Mouse (Mus musculus): ENCODE results near the gene Fthl17e. TPM values are rescaled to one million over a fixed set of nuclear protein-coding genes. Genes with fewer than 3 reads are reported as not detected.
A peak's percentile ranks its signal among the peaks of the same experiment; 100 is the strongest.
"Not testable (repeated sequence)": the region's sequence is repeated elsewhere in the genome, so short reads cannot be mapped to it uniquely, and the experiment has no call there.

Fthl17e gene
- total RNA-seq (2021), result not detected

GRCm38 (mm10) chrX:9033193-9033592 lies at the start of gene Fthl17e:
Fthl17e (plus strand) TSS chrX:9033493.
- DNase-seq; intact Hi-C loops (cut with DNase I): not testable (repeated sequence)

GRCm38 (mm10) chrX:8986655-8987054 lies 46.6 kb upstream of the Fthl17e start, which contains the start of gene Fthl17d:
Fthl17d (minus strand) TSS chrX:8986755.
- DNase-seq; intact Hi-C loops (cut with DNase I): not testable (repeated sequence)

GRCm38 (mm10) chrX:9016079-9016478 lies 17.2 kb upstream of the Fthl17e start:
- intact Hi-C loops (cut with DNase I), result no loop called here
- DNase-seq, result no peak

GRCm38 (mm10) chrX:9019481-9019880 lies 13.8 kb upstream of the Fthl17e start:
- DNase-seq, result no peak
- intact Hi-C loops (cut with DNase I), result no loop called here

DNA sequence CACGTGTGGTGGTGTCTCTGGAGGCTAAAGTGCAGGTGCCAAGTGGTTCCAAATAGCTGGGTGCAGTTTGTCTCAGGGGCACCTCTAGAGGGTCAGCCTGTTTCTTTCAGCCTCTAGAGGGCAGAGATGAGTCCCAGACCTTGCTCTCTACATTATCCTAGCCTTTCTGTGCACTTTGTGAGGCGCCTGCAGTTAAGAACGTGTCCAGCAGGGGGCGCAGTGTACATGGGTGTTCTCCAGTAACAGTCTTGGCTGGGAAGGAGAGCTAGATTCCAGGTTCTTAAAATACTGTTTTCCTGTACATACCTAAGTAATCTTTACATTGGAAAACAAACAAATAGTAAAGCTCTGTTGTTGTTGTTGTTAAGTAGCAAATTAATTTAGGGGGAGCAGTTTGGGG lies 8.3 kb downstream of the Fthl17e start:
- not testable (repeated sequence) for DNase-seq

GRCm38 (mm10) chrX:9060952-9061351 lies 27.7 kb downstream of the Fthl17e start:
- intact Hi-C loops (cut with DNase I), result not testable (repeated sequence)
- peak; percentile 65 for DNase-seq

More for the DNA sequence above, 8.3 kb downstream of the Fthl17e start:
- intact Hi-C loops (cut with DNase I), result not testable (repeated sequence)

DNA sequence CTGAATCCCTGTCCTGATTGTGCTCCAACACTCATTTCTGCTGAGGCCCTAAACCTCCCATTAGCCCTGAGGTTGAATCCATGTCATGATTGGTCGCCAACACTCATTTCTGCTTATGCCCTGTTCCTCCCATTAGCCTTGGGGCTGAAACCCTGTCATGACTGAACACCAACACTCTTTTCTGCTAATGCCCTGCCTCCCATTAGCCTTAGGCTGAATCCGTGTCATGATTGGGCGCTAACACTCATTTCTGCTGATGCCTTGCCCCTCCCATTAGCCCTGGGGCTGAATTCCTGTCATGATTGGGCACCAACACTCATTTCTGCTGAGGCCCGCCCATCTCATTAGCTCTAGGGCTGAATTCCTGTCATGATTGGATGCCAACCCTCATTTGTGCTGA lies 28.8 kb downstream of the Fthl17e start:
- intact Hi-C loops (cut with DNase I), result no loop called here
- no peak for DNase-seq

DNA sequence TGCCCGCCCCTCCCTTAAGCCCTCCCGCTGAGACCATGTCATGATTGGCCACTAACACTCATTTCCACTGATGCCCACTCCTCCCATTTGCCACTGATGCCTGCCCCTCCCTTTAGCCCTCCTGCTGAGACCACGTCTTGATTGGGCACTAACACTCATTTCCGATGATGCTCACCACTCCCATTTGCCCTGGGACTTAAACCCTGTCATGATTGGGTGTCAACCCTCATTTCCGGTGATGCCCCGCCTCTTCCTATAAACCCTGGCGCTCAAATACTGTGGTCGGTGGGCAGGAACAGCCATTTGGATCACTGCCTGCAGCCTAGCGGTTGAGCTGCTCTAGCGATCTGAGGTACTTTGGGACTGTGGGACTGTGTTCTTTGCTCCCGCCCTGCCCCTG lies 29.4 kb downstream of the Fthl17e start, which contains the start of gene Fthl17f:
Gene Fthl17f (plus strand): TSS at position 301 of the 400 bp plus-strand sequence.
- intact Hi-C loops (cut with DNase I), result not testable (repeated sequence)

DNA sequence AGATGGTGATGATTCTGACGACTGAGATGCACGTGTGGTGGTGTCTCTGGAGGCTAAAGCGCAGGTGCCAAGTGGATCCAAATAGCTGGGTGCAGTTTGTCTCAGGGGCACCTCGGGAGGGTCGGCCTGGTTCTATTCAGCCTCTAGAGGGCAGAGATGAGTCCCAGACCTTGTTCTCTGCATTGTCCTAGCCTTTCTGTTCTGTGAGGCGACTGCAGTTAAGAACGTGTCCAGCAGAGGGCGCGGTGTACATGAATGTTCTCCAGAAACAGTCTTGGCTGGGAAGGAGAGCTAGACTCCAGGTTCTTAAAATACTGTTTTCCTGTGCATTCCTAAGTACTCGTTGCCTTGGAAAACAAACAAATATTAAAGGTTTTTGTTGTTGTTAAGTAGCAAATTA lies 44.4 kb downstream of the Fthl17e start:
- DNase-seq, result peak; percentile 76
- intact Hi-C loops (cut with DNase I), result not testable (repeated sequence)

More for the DNA sequence above, 29.4 kb downstream of the Fthl17e start, which contains the start of gene Fthl17f:
- not testable (repeated sequence) for DNase-seq

Other genes starting within 250 kb of the Fthl17e start
- gene Ssxb5, start 229.8 kb upstream of the Fthl17e start, total RNA-seq (2021), result not detected
- not detected for gene Gm6592, start 189.5 kb upstream of the Fthl17e start, total RNA-seq (2021)
- not detected for gene Gm5751, start 159.2 kb upstream of the Fthl17e start, total RNA-seq (2021)
- 10 to 100 TPM; 26.3 to 27.1 TPM for gene B630019K06Rik, start 141.1 kb upstream of the Fthl17e start, total RNA-seq (2021)
- not detected for gene Fthl17b, start 70.5 kb upstream of the Fthl17e start, total RNA-seq (2021)
- gene Fthl17c, start 56.9 kb upstream of the Fthl17e start, total RNA-seq (2021), result not detected
- not detected for gene Fthl17d, start 46.7 kb upstream of the Fthl17e start, total RNA-seq (2021)
- gene Fthl17f, start 29.5 kb downstream of the Fthl17e start, total RNA-seq (2021), result not detected
- gene 4930402K13Rik, start 71.1 kb downstream of the Fthl17e start, total RNA-seq (2021), result not detected
- gene Lancl3, start 166.4 kb downstream of the Fthl17e start, total RNA-seq (2021), result 10 to 100 TPM; 11.9 to 15.7 TPM
- gene Gm14862, start 223.4 kb downstream of the Fthl17e start, total RNA-seq (2021), result not detected
- 10 to 100 TPM; 12.0 to 13.2 TPM for gene Xk, start 239.3 kb downstream of the Fthl17e start, total RNA-seq (2021)